Mouse (Mus musculus) testis, adult 2 months (tissue): Measurements from ENCODE around the gene Gstk1.

Experiments used
- CTCF ChIP-seq: fragments of 200-500 bp; IDR thresholded peaks from 2 replicates; pipeline ENCODE4 v1.5.1; 2012; ENCODE audit warnings: low read depth, mild to moderate bottlenecking, inconsistent platforms, low read length, moderate library complexity; ENCODE audit not compliant: control insufficient read depth, insufficient read depth, insufficient replicate concordance
- POLR2A ChIP-seq: fragments of 200-500 bp; IDR thresholded peaks from 2 replicates; pipeline ENCODE4 v1.6.1; 2012; ENCODE audit warnings: low read depth, mild to moderate bottlenecking, inconsistent platforms, low read length, moderate library complexity; ENCODE audit not compliant: control insufficient read depth

GRCm38 (mm10) chr6:42295549-42296094, 49.9 kb downstream of the Gstk1 start:
- TF ChIP-seq POLR2A (no peak), CTCF (no peak)
